Mouse (Mus musculus) intestine, embryonic 14.5 days (tissue): ENCODE measurements around the gene Ndufa13. TPM values are rescaled to one million over a fixed set of nuclear protein-coding genes. Genes with fewer than 3 reads are reported as not detected.
A peak's percentile ranks its signal among the peaks of the same experiment; 100 is the strongest.
"Not testable (repeated sequence)": the region's sequence is repeated elsewhere in the genome, so short reads cannot be mapped to it uniquely, and the experiment has no call there.

ENCODE experiments used
- ATAC-seq: fragments of 200-750 bp; cut with Nextera tagmentation; replicated peaks from 2 replicates; pipeline ENCODE4 v1.8.0; 2017; ENCODE audit warnings: low read depth, moderate number of reproducible peaks, moderate TSS enrichment, moderate library complexity; ENCODE audit not compliant: low FRiP score, low TSS enrichment
- DNase-seq: peaks from one replicate; pipeline ENCODE4 v3.0.0-alpha.2; 2018; ENCODE audit warnings: low spot score
- H3K27ac ChIP-seq: fragments of 300-500 bp; sonication (generic); 2 replicates; pipeline ENCODE4 v1.5.1; 2014; ENCODE audit warnings: low read depth, mild to moderate bottlenecking, control low read depth
- H3K27me3 ChIP-seq: fragments of 300-500 bp; sonication (generic); replicated peaks from 2 replicates; pipeline ENCODE4 v1.6.1; 2014; ENCODE audit warnings: low read length, control low read depth; ENCODE audit not compliant: control insufficient read depth, insufficient read depth
- H3K36me3 ChIP-seq: fragments of 300-500 bp; sonication (generic); 2 replicates; pipeline ENCODE4 v1.6.1; 2014; ENCODE audit warnings: low read length, control low read depth; ENCODE audit not compliant: control insufficient read depth, insufficient read depth
- H3K4me1 ChIP-seq: fragments of 300-500 bp; sonication (generic); replicated peaks from 2 replicates; pipeline ENCODE4 v1.6.1; 2014; ENCODE audit warnings: low read length, control low read depth, mixed read lengths; ENCODE audit not compliant: control insufficient read depth, insufficient read depth
- H3K4me2 ChIP-seq: fragments of 300-500 bp; sonication (generic); 2 replicates; pipeline ENCODE4 v1.6.1; 2014; ENCODE audit warnings: low read length
- H3K4me3 ChIP-seq: fragments of 300-500 bp; sonication (generic); 2 replicates; pipeline ENCODE4 v1.5.1; 2014; ENCODE audit warnings: low read depth, low read length, control low read depth, mixed read lengths
- H3K9ac ChIP-seq: fragments of 300-500 bp; sonication (generic); 2 replicates; pipeline ENCODE4 v1.6.1; 2014; ENCODE audit warnings: mild to moderate bottlenecking, low read length
- H3K9me3 ChIP-seq: fragments of 300-500 bp; sonication (generic); 2 replicates; pipeline ENCODE4 v1.6.1; 2016; ENCODE audit warnings: low read length, control low read depth; ENCODE audit not compliant: control insufficient read depth
- WGBS: fragments of 180-500 bp; shearing (Covaris S2); extraction: QIAGEN DNeasy Blood & Tissue Kit; methylation state at CpG from one replicate; pipeline ENCODE4 v1.1.7; 2014; 5-methylcytosine and 5-hydroxymethylcytosine counted together
- polyA plus RNA-seq: library from polyadenylated mRNA; unstranded; fragments of >200 nt; fragmentation: Nextera tagmentation; extraction: Ambion mirVana; gene quantifications from 2 replicates; pipeline ENCODE4 v1.2.1, GENCODE M21; 2014

Gene Ndufa13
- polyA plus RNA-seq = 215 and 222 TPM in 2 replicates

DNA sequence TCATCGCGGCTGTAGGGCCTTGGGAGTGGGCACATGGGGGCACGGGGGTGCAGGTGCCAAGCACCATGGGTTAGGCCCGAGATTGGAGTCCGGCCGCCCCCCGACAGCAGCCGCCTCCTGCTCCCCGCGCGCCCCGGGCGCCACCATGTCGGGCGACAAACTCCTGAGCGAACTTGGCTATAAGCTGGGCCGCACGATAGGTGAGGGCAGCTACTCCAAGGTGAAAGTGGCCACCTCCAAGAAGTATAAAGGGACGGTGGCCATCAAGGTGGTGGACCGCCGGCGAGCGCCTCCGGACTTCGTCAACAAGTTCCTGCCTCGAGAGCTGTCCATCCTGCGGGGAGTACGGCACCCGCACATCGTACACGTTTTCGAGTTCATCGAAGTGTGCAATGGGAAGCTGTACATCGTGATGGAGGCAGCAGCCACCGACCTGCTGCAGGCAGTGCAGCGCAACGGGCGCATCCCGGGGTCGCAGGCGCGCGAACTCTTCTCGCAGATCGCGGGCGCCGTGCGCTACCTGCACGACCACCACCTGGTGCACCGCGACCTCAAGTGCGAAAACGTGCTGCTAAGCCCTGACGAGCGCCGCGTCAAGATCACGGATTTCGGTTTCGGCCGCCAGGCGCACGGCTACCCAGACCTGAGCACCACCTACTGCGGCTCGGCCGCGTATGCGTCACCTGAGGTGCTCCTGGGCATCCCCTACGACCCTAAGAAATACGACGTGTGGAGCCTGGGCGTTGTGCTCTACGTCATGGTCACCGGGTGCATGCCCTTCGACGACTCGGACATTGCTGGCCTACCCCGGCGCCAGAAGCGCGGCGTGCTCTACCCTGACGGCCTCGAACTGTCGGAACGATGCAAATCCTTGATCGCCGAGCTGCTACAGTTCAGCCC is at the start of gene Ndufa13, which contains the start of the genes Tssk6 and Yjefn3:
TSS of gene Ndufa13 (minus strand) at position 396 of the 900 bp plus-strand sequence.
TSS of gene Tssk6 (plus strand) at position 22 of the 900 bp plus-strand sequence.
TSS of gene Yjefn3 (minus strand) at position 550 of the 900 bp plus-strand sequence.
- H3K27ac ChIP-seq = peak within 1 kb of the TSS; percentile 87
- no peak for DNase-seq
- H3K4me3 ChIP-seq = peak within 1 kb of the TSS; percentile 64
- H3K4me2 ChIP-seq = peak within 1 kb of the TSS; percentile 97
- ATAC-seq = peak; percentile 29
- 5% methylated on average over 89 of the region's 89 CpGs for WGBS
- no peaks in the 10 kb centered on the region for H3K27me3 ChIP-seq
- peak within 1 kb of the TSS; percentile 66 for H3K9ac ChIP-seq
- peaks cover 13% of the 10 kb centered on the region for H3K36me3 ChIP-seq
- H3K4me1 ChIP-seq = peaks cover 22% of the 10 kb centered on the region; the same call in 1 of the 2 replicates
- H3K9me3 ChIP-seq = no peaks in the 10 kb centered on the region

DNA sequence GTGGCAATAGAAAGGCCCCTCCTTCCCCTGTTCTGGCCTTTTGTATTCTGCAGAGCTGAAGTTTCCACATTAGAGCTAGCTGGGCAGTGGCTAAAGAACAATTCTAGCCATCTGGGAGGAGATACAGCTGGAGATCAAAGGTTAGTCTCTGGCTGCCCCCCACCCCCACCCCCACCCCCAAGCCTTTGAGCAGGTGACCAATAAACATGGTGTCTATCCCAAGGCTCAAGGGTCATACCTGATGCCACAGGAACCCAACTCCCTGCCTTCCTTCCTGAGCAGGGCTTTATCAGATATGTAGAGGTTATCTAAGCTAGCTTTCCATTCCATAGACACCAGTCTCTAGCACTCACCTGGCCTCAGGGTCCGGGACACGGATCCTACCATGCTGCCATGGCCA is 47.9 kb upstream of the Ndufa13 start:
- WGBS = 99% methylated on average over 2 of the region's 2 CpGs
- no peaks in the 10 kb centered on the region for H3K9me3 ChIP-seq
- H3K4me3 ChIP-seq = no peak overlapping the region
- no peak overlapping the region for H3K4me2 ChIP-seq
- H3K27me3 ChIP-seq = no peaks in the 10 kb centered on the region
- peaks cover 22% of the 10 kb centered on the region for H3K36me3 ChIP-seq
- no peak overlapping the region for H3K27ac ChIP-seq
- DNase-seq (no peak), ATAC-seq (no peak)
- no peak overlapping the region for H3K9ac ChIP-seq
- no peaks in the 10 kb centered on the region for H3K4me1 ChIP-seq

- not testable (repeated sequence) for H3K27me3 ChIP-seq, H3K9ac ChIP-seq, H3K36me3 ChIP-seq, H3K9me3 ChIP-seq, H3K4me3 ChIP-seq, DNase-seq, H3K4me2 ChIP-seq, H3K27ac ChIP-seq, ATAC-seq
- WGBS = 92% methylated on average over 2 of the region's 3 CpGs
- H3K4me1 ChIP-seq = peaks cover 22% of the 10 kb centered on the region
These were observed 40.1 kb upstream of the Ndufa13 start for GRCm38 (mm10) chr8:69942495-69942894.

GRCm38 (mm10) chr8:69940386-69940785 is 38.0 kb upstream of the Ndufa13 start:
- no peak for ATAC-seq
- no peak overlapping the region for H3K27ac ChIP-seq
- 82% methylated on average over 2 of the region's 2 CpGs for WGBS

GRCm38 (mm10) chr8:69939633-69940032 is 37.3 kb upstream of the Ndufa13 start:
- Histone ChIP-seq H3K36me3 (peaks cover 6% of the 10 kb centered on the region), H3K4me3 (no peak overlapping the region), H3K9me3 (no peaks in the 10 kb centered on the region), H3K27ac (no peak overlapping the region), H3K4me2 (no peak overlapping the region), H3K9ac (no peak overlapping the region), H3K27me3 (no peaks in the 10 kb centered on the region), H3K4me1 (peaks cover 27% of the 10 kb centered on the region)
- 27% methylated on average over 3 of the region's 3 CpGs for WGBS
- DNase-seq (no peak), ATAC-seq (no peak)

More at GRCm38 (mm10) chr8:69940386-69940785, 38.0 kb upstream of the Ndufa13 start:
- Histone ChIP-seq H3K9me3 (no peaks in the 10 kb centered on the region), H3K27me3 (no peaks in the 10 kb centered on the region), H3K4me1 (peaks cover 28% of the 10 kb centered on the region), H3K36me3 (0 out of 2 replicates have a peak, but pooled peaks cover 4% of the 10 kb centered on the region), H3K4me2 (no peak overlapping the region), H3K4me3 (no peak overlapping the region), H3K9ac (no peak overlapping the region)
- DNase-seq = no peak

DNA sequence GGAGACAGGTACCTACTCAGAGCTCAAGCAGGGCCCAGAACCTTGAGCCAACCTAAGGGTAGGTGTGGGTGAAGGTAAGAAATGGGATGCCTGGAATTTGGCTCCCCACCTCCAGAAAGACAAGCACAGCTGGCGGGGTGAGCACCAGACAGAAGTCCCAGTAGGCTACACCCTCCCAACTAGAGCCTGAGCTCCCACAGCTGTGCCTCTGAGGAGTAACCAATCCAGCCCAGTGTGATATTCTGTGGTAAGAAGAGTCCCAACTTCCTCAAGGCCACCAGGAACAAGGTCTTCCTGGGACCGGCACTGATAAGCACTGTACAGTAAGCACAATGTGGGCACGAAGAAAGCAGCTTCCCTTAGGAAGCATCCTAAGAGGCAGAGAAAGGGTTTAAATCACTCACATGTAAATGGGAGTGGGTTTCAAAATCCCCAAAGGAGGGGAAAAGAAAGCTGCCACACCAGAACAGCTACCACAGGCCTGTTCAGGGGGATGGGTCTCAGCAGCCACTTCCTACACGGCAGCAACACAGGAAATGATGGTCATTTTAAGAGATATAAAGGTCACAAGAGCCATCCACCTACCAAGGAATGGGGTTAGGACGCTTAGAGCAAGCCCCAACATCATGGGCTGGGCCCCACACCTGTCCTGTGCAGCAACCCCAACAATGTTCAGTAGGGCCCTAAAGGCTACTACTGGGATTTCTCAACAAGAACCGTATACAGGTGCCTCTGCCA is 36.1 kb upstream of the Ndufa13 start:
- peaks cover 24% of the 10 kb centered on the region for H3K4me1 ChIP-seq
- H3K4me3 ChIP-seq = no peak overlapping the region
- WGBS = 80% methylated on average over 6 of the region's 6 CpGs
- no peak overlapping the region for H3K27ac ChIP-seq
- no peaks in the 10 kb centered on the region for H3K9me3 ChIP-seq
- ATAC-seq (no peak), DNase-seq (no peak)
- H3K9ac ChIP-seq = no peak overlapping the region
- peaks cover 18% of the 10 kb centered on the region for H3K36me3 ChIP-seq
- no peak overlapping the region for H3K4me2 ChIP-seq
- H3K27me3 ChIP-seq = no peaks in the 10 kb centered on the region

DNA sequence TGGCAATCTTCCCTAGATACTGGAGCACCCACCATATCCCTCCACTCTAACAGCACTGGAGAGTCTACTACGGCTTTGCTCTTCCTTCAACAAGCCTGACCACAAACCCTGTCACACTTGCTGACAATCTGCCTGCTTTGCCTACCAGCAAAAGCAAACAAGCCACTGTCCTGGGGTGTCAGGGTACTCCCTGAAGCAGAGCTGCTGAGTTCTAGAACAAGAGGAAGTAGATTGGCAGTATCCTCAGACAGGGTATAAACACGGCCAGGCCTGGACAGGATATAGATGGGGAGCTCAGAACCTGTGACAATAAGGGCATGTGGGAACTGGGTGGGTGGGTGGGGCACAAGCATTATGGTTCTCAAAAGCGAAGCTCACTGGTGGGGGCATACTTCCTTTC is 35.1 kb upstream of the Ndufa13 start:
- Histone ChIP-seq H3K4me3 (no peak overlapping the region), H3K9ac (no peak overlapping the region), H3K4me1 (peaks cover 24% of the 10 kb centered on the region), H3K9me3 (no peaks in the 10 kb centered on the region), H3K4me2 (no peak overlapping the region), H3K27ac (no peak overlapping the region), H3K27me3 (no peaks in the 10 kb centered on the region), H3K36me3 (peaks cover 18% of the 10 kb centered on the region)
- DNase-seq = no peak
- no peak for ATAC-seq
- WGBS = 86% methylated on average over 3 of the region's 3 CpGs

GRCm38 (mm10) chr8:69936050-69936794 is 33.9 kb upstream of the Ndufa13 start:
- H3K36me3 ChIP-seq = peaks cover 18% of the 10 kb centered on the region

More at GRCm38 (mm10) chr8:69936050-69936794, 33.9 kb upstream of the Ndufa13 start:
- Histone ChIP-seq H3K9ac (no peak overlapping the region), H3K4me3 (no peak overlapping the region), H3K4me1 (peaks cover 24% of the 10 kb centered on the region), H3K27ac (peak overlapping the region; percentile 57), H3K27me3 (no peaks in the 10 kb centered on the region), H3K9me3 (no peaks in the 10 kb centered on the region), H3K4me2 (no peak overlapping the region)
- DNase-seq = no peak
- peak; percentile 77 for ATAC-seq
- WGBS = 59% methylated on average over 7 of the region's 7 CpGs
